Mouse (Mus musculus) right cerebral cortex, adult 18-20 months (tissue): ENCODE measurements around the gene Pon2.
A peak's percentile ranks its signal among the peaks of the same experiment; 100 is the strongest.
"Not testable (repeated sequence)": the region's sequence is repeated elsewhere in the genome, so short reads cannot be mapped to it uniquely, and the experiment has no call there.

Source experiments
- DNase-seq: peaks from one replicate; pipeline ENCODE4 v3.0.0; 2022; ENCODE audit warnings: mixed read lengths

Pon2 gene

DNA sequence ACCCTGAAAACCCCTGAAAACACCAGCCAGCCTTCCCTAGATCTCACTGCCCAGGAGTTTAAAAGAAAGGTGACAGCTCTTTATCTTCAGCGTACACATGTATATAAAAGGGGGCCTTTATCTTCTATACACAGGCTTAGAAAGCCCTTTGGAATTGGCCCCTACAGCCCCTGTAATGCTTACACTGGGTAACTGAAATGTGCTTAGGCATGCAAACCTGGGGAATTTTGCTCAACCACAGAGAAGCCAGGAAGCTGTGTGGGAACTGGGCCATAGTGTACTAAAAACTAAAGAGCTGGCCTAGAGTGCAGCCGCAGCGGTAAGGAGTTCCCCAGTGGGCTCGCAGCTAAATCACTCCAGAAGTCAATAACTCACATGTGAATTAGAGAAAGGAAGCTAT lies 6.8 kb downstream of the Pon2 start:
- DNase-seq, result no peak

DNA sequence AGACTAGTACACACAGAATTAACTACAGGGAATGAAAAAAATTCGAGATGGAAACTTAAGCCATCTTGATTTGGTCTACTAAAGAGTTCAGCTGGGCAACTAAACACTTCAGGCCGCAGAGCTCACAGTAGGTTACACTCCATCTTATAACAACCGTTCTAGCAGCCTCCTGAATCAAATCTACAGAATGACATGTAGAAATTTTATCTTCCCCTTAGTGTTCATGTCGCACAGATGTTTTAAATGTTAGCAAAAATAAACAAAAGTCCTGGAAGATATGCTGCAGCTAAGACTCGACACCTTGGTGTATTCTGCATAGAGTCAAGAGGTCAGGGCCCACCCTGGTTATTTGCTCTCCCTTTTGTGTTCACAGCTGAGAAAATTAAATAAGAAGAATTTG lies 10.3 kb downstream of the Pon2 start:
- DNase-seq, result no peak

DNA sequence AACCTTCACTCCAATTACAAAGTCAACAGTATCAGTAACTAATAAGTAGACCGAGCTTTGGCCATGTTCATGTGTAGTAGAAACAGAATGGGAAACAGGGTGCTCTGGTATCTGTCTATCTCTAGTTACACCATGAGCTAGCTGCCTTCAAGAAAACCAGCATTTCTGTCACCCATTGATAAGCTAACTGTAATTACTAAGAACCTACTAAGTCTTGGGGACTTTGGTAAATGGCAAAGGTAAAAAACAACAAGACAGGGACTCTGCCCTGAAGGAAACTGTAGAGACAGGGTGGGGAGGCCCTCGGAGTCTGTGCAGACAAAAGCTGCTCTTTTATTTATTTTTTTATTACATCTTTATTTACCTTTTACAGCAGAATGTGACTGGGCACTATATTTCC lies 10.9 kb downstream of the Pon2 start:
- DNase-seq, result no peak

DNA sequence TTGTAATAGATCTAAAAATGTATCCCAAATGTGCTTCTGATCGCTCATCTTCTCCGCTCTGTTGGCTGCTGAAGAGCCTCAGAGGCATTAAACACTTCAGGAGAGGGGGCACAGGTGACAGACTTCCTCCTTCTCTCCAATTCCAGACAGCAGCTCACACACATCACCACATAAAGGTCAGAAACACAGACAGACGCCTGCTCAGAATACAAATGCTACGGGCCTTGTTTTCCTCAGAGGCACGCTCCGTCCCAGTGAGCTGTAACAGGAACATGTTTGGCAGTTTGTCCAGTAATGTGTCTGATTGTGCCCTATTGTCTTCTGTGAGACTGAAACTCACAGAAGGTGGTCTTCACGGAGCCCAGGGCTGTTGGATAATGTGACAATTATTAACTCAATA lies 15.8 kb downstream of the Pon2 start:
- no peak for DNase-seq

DNA sequence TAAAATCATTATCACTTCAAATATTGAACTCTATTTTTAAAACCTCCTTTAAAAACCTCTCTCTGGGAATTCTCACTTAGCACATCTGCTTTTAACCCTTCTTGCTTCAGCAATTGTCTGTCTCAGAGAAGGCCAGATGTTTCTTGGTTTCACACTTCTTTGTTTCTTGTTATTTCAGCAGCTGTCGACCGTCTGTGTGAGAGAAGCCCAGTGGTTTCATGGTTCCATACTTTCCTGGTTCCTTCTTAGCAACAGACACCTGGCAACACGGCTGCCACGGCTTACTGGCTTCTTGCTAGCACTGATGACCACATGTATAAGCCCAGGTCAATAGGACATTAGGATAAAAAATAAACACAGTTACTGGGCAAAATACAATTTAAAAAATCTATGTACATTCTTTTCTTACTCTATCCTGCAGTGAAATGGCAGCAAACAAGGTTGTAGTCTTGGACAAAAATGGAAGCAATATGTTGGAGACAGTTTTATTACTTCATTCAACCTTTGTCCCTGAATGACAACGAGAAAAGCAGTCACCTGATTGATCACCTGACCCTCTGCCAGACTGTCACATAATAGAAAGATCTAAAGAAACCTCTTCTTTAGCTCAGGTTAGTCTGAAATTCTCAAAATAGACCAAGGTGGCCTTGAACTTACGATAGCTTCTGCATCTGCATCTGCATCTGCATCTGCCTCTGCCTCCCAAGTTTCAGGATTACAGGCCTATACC lies 17.5 kb downstream of the Pon2 start:
- DNase-seq, result no peak

DNA sequence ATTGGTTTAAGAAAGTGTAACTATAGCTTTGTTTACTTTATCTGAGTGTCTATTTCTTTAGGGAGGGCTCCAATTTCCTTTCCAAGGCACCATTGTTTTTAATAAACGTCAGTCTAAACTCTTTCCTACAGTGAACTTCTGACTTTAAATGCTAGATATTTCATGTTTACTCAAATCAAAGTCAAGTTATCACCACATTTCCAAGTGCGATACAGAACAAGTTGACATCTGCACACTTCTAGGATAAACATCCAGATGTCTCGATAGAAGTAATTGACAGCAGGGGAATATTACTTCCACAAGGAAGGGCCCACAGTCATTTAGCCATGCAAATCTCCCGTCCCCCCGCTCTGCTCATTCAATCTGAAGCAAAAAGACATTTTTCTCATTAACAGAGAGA lies 20.3 kb downstream of the Pon2 start:
- no peak for DNase-seq

DNA sequence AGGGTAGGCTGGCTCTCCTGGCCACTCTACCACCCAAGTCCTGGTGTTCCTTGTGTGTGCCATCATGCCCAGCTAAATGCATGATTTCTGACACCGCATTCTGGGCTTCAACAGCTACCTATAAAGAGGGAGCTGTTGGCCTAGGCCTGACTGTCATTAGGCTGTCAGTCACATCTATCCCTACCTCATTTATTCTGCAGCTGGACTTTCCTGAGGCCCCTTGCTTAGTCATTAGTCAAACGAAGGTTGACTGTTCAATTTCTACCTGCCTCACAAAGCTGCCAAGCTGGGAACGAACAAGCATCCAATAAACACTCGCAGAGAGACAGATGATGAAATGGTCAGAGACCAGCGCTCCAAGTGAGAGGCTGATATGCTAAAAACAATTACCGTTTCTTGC lies 28.6 kb downstream of the Pon2 start:
- no peak for DNase-seq

DNA sequence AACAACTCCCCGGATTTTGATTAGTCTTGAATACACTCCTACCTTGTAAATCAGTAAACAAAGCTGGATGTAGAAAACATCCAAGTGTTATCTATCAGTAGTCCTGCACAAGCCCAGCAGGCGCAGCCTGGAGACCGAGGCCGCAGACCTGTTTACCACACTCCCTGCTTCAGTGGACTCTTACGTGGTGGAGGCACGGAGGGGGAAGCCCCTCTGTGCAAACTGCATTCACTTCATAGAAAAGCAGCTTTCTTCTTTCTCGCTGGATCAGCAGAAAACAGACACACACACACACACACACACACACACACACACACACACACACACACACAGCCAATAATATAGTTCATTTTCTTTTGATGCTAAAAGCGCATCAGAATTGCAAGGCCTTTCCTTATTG lies 33.5 kb downstream of the Pon2 start:
- no peak for DNase-seq

DNA sequence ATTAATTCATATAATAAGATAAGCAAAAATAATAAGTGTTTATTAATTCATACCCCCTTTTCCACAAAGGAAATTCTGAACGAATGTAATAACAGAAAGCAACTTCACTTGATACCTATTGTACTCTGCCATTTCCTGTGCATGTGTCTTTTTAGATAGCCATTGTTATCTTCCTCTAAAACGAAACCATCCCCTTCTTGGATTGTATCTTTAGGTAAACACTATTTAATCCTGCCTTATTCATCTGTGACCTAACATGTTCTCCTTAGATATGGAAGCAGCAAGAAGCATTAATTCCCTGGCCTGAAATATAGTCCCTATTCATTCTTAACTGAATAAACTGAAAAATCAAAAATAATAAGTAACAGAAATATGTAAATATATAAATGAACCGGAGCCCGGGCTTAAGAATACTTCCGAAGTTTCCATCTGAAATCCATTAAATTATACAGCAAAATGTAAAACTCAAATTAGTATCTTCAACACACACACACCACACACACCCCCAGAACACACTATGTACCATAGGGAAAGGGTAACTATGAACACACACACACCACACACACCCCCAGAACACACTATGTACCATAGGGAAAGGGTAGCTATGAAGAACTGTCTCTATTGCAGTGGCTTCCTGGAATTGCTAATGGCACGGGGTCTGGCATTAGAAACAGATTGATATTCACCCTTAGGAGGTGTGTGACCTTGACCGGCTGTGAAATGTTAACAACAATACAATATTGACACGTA lies 34.8 kb downstream of the Pon2 start:
- DNase-seq, result no peak

DNA sequence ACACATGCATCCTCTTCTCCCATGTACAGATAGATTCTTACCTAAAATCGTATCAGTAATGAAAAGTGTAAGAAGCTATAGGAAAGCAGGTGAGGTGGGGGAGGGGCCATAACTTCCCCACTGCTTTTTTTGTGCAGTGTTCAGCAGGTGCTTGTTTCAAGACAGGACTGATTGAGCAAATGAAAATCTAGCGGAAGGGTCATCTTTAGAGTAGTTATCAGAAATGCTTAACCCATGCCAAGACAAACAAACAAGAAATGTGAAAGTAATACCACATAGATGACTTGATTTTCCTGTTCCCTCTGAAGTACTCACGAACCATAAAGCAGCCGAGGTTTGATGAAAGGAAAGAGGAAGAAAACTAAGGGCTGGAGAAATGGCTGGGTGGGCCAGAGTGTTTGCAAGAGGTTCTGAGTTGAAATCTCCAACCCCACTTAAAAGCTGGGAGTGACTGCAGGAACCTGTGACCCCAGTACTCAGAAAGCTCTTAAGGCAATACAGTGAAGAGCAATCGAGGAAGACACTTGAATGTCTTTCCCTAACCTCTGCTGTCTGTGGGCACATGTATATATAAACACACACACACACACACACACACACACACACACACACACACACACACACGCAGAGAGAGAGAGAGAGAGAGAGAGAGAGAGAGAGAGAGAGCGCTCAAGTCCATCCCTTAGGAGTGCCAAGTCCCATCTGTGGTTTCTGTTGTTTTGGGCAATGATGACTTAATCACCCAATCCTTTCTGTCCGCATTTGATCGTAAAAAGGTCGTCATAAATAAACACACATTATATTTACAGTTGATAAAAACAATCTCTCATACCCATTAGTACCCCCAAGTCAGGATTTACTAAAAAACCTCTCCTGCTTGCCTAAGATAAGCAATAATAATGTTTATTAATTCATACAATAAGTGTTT lies 35.7 kb downstream of the Pon2 start:
- no peak for DNase-seq

DNA sequence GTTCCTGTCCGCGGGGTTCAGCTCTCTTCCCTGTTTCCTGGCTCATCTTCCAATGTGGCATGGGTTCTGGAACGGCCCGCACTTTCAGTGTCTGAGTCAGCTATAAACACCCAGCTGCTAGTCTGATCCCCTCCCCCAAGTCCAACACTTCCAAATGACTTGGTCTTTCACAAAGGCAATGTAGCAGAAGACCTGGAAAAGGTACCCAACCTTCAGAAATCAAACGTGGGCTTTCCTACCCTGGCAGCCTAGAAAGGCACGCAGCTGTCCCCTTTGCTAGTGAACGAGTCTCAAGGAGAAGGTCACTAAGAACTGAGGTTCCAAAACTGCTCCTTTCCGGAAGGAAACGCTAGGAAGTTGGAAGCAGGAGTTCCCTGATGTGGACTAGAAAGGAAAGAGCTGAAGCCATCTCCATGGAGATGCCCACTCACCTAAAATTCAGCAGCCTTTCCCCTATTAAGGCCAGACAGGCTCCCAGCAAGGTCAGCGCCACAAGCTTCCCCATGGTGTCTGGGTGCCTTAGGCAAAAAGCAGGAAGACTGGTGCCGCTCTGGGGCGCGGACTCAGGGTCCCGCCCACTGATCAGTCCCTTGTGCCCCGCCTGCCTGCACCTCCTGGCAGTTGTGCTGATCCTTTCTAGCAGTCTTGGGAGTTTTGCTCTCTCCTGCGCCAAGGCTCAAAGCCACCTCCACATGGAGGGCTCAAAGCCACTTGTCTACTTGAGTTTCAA lies 42.4 kb downstream of the Pon2 start, which contains the start of gene Pon3:
TSS of gene Pon3 (minus strand) at position 565 of the 730 bp plus-strand sequence.
- DNase-seq, result peak; percentile 2

DNA sequence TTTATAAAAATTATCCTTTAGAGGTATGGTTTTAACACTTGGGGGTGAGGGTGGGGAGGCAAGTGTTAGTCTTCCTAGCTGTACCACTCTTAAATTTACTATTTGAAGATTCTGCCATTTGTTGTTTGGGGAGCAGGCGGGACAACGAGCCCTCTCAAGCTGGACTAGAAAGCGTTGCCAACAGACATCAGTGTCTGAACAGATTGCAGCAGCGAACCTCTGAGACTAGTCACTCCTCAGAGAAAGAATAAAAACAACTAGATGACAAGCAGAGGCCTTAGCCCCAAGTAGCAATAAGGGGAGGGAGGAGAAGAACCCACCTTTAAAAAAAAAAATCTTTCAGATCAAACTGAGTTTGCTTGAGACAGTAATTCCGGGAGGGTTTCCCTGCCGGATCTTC lies 43.0 kb downstream of the Pon2 start:
- no peak for DNase-seq

DNA sequence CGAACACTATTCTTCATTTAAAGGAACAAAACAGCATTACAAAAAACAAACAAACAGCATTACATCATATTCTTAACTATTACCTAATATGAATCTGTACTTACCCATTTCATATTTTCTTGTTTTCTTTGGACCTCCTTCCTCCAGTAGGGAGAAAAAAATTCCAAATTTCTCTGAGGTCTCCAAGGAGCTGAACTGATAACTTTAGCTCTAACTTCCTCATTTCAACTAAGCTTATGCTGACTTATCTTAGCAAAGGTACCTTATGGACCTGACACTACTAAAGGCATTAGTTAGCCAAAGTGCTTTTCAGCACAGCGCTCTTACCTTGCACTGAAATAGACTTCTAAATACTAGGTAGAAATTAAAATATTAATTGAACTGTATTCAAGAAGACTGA lies 43.4 kb downstream of the Pon2 start:
- no peak for DNase-seq

DNA sequence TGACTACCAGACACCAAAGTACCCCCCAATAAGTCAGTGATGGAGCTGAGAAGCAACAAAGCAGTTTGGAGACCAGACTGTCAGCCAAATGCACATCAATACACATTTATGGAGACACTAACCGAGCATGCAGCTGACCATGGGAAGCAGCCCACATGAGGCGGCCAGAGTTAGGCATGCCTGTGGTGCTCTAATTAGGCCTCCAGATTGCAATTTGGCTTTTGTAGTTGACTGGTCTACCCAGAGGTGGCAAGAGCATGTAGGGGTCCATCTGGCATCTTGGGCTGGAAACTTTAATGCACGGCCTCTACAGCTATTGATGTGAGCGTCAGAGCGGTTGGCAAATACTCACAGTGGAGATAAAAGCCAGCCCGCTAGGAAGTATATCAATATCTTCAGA lies 52.3 kb downstream of the Pon2 start:
- no peak for DNase-seq

DNA sequence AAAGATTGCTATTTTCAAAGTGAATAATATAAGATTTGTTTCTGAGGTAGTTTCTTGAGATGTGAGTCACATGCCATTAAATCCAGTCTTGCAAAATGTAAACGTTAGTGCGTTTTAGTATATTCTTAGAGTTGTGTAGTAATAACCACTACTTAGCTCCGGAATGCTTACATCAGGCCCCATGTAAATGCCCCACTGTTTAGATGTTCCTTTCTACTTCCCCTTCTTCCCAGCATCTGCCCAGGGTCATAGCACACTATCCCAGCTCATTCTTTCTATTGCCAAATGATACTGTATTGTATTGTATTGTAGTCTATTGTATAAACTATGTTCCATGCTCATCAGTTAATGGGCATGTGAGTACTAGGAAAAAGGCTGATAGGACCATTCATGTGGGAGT lies 59.5 kb downstream of the Pon2 start:
- no peak for DNase-seq

DNA sequence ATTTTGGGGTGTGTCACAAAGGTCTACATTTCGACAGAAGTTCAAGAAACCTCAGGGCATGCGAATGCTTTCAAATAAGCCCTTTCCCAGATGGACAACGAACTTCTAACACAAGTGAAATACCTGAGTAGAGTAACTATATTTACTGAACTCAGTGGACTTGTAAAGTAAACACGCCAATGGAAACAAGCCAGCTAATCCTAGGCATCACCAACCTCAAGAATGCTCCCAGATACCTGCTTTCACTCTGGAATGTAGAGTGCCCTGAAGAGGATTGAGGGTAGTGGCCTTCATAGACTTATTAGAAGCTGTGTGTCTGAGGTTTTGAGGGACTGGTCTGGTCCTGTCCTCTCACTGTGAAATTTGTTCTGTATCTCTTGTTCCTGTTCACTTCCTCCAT lies 60.7 kb downstream of the Pon2 start:
- DNase-seq, result no peak

DNA sequence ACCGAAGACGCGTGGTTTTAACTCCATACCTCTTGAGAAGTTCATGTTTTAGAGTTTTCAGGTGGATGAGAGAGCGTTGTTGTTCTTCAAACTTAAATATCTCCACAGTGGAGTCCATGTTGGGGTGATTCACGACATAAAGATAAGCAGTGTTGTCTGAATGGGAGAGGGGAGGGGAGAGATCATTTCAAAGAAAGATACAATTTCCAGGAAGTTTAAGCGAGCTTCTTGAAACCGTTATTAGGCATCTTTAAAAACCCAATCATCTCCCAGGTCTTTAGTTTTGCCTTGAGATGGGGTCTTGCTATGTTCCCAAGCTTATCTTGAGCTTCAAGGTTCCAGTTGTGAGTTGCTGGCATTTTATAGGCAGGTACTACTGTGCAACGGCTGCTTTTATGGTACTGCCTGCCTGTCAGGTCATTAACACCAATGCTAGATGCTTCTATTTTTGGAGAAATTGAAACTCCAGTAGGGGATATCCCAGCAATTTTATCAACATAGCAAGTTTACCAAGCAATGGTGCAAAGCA lies 61.3 kb downstream of the Pon2 start:
- no peak for DNase-seq

DNA sequence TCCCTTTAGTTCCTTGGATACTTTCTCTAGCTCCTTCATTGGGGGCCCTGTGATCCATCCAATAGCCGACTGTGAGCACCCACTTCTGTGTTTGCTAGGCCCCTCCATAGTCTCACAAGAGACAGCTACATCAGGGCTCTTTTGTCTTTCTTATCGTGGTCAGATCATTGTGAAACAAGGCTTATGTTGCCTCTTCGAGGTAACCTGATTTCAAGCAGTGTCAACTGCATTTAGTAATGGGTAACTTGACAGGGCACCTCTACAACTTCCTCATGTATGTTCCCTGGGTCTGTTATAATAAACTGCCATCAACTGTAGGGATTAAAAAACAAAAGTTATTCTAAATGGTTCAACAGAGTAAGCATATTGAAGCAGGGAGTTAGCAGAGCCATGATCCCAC lies 63.7 kb downstream of the Pon2 start:
- DNase-seq, result no peak

DNA sequence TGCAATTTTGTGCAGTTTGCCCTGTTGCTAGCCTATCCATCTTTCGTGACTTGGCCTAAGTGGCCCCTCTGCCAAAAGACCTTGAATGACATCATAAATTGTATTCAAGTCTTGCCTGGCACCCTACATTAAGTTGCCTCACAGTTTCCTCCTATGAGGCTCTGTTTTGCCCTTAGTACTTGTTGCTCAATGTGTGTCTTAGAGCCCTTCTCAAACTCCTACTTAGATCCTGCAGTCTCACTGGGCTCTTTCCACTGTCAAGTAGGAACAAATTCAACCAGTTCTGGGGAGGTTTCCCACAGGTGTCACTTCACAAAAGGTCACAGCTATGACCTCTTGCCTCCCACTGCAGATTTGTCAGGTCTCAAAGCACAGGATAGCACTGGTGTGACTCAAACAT lies 64.4 kb downstream of the Pon2 start:
- DNase-seq, result no peak

DNA sequence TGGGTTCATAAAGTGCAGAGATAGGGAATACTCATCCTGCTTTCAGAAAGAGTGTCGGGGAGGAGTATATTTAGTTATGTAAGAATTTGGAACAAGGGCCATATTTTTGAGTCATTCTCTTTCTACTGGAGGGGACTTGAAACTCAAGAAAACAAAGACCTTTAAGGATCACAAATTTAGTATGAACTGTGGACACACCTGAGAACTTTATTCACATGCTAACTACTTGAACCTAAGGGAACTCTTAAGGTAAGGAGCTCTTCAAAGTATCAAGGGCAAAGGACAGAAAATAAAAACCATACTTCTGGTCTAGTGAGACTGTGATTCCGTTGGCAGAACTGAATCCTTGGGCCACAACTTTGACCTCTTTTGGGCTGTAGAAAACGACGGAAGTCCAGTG lies 66.2 kb downstream of the Pon2 start:
- no peak for DNase-seq

DNA sequence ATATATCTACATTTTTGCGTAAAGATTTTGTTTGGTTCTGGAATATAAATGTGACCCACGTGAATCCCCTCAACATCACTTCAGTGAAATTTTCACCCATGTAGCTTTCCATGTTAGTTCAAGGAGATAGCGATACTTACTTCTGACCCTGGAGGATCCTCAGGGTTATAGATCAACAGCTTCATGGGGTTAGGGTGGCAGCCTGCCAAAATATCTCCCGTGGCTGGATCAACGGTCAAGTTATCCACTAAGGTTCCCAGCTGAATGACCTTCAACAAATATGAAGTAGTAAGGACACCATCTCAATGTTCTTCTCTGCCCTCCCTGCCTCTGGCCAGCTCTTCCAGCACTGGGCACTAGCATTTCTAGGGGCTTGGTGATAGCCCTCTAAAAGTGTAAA lies 68.0 kb downstream of the Pon2 start:
- no peak for DNase-seq

DNA sequence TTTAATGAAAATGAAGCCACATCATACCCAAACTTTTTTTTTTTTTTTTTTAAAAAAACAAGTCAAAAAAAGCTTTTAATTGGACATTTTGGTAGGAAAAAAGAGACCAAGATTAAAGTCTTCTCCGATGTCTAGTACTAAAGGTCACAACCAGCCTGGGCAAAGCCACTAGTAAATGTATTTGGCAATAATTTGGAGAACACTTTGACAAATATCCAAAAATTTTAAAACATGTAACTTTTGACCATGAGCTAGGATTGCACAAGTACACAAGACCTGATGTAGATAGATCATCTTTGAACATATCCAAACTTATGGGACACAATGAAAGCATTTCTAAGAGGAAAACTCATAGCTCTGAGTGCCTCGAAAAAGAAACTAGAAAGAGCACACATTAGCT lies 74.7 kb downstream of the Pon2 start:
- DNase-seq, result not testable (repeated sequence)

DNA sequence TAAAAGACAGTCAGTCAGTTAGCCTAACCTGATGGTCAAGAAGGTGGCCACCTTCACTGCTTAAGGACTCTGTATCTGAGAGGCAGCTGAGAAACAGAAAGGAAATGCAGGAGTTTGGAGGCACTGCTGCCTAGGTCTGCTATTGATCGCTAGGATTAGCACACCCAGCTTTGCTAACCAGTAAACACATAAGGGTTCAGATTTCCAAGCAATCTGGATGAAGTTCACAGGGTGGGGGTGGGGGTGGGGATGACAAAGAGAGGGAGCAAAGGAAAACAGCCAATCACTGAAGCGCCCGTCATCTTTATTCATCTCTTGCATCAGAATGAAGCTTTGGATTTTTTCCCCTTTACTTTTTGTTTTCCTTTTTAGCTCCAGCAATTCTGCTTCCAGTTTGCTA lies 76.2 kb downstream of the Pon2 start:
- no peak for DNase-seq
